Mouse (Mus musculus) ES-E14 (cell line): ENCODE measurements around the gene Smoc2.

Experiments
- HCFC1 ChIP-seq: IDR thresholded peaks from 2 replicates; pipeline ENCODE4 v1.6.1; 2012; ENCODE audit warnings: low read length, inconsistent platforms, borderline replicate concordance; ENCODE audit not compliant: insufficient read depth
- MAFK ChIP-seq: IDR thresholded peaks from 2 replicates; pipeline ENCODE4 v1.6.1; 2014; ENCODE audit warnings: mild to moderate bottlenecking, low read depth, low read length, inconsistent platforms; ENCODE audit not compliant: insufficient read depth
- ZC3H11A ChIP-seq: IDR thresholded peaks from 2 replicates; pipeline ENCODE4 v1.6.1; 2012; ENCODE audit warnings: low read depth, mild to moderate bottlenecking, inconsistent platforms, low read length, borderline replicate concordance
- ZNF384 ChIP-seq: IDR thresholded peaks from 2 replicates; pipeline ENCODE4 v1.6.1; 2012; ENCODE audit warnings: low read depth, low read length, inconsistent platforms

DNA sequence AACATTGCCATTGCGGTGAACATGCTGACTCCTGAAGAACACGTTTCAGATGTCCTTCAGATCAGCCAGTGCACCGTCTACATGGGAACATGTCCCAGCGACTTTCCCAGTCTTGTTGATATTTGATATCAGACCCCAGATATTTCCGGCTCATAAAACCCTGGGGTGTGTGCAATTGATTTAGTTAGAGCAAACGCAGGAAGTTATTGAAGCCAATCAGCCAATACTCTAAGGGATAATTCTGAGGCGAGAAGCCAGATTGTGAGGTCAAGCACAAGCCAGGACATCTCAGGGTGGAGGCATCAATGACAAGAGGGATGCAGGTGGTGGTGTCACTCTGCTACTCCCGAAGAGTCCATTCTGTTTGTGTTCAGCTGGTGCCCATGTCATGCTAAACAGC, 28.9 kb upstream of the Smoc2 start:
- TF ChIP-seq HCFC1 (no peak), MAFK (no peak), ZNF384 (no peak), ZC3H11A (no peak)
